Mouse (Mus musculus) midbrain, embryonic 10.5 days (tissue): ENCODE measurements around the gene Vax1. TPM values are rescaled to one million over a fixed set of nuclear protein-coding genes. Genes with fewer than 3 reads are reported as not detected.

Source experiments
- DNase-seq: peaks from one replicate; pipeline ENCODE4 v3.0.0-alpha.2; 2017; ENCODE audit warnings: low spot score
- H3K27ac ChIP-seq: fragments of 300-500 bp; sonication (generic); replicated peaks from 2 replicates; pipeline ENCODE4 v1.5.1; 2016; ENCODE audit warnings: mild to moderate bottlenecking
- H3K27me3 ChIP-seq: fragments of 300-500 bp; sonication (generic); 2 replicates; pipeline ENCODE4 v1.6.1; 2016; ENCODE audit warnings: low read depth, mild to moderate bottlenecking; ENCODE audit not compliant: poor library complexity, severe bottlenecking
- H3K36me3 ChIP-seq: fragments of 300-500 bp; sonication (generic); 2 replicates; pipeline ENCODE4 v1.6.1; 2016; ENCODE audit warnings: mild to moderate bottlenecking, moderate library complexity
- H3K4me1 ChIP-seq: fragments of 300-500 bp; sonication (generic); 2 replicates; pipeline ENCODE4 v1.6.1; 2016
- H3K4me3 ChIP-seq: fragments of 300-500 bp; sonication (generic); 2 replicates; pipeline ENCODE4 v1.5.1; 2016; ENCODE audit warnings: mild to moderate bottlenecking, moderate library complexity
- H3K9me3 ChIP-seq: fragments of 300-500 bp; sonication (generic); replicated peaks from 2 replicates; pipeline ENCODE4 v1.6.1; 2016; ENCODE audit warnings: mild to moderate bottlenecking
- WGBS: fragments of 180-500 bp; shearing (Covaris S2); methylation state at CpG from one replicate; pipeline ENCODE4 v1.1.7; 2016; 5-methylcytosine and 5-hydroxymethylcytosine counted together
- polyA plus RNA-seq: library from polyadenylated mRNA; unstranded; fragments of >200 nt; fragmentation: Nextera tagmentation; extraction: Ambion mirVana; gene quantifications from 2 replicates; pipeline ENCODE4 v1.2.1, GENCODE M21; 2016

Gene Vax1
- polyA plus RNA-seq = 0.11 TPM in 1 of 2 replicates, not detected in the other

- H3K4me1 ChIP-seq = peaks cover 49% of the 10 kb centered on the region
- WGBS = under 1% methylated on average over 54 of the region's 54 CpGs
- peak within 1 kb of the TSS; percentile 43 for H3K4me3 ChIP-seq
- no peaks in the 10 kb centered on the region for H3K36me3 ChIP-seq
- H3K27me3 ChIP-seq = peaks cover 100% of the 10 kb centered on the region
- peak within 1 kb of the TSS; percentile 61; the same call in 1 of the 2 replicates for H3K27ac ChIP-seq
- no peaks in the 10 kb centered on the region for H3K9me3 ChIP-seq
- DNase-seq = peak; percentile 61
These were observed at the start of gene Vax1 for GRCm38 (mm10) chr19:59169936-59170765. Vax1 (minus strand) TSS chr19:59170056.

DNA sequence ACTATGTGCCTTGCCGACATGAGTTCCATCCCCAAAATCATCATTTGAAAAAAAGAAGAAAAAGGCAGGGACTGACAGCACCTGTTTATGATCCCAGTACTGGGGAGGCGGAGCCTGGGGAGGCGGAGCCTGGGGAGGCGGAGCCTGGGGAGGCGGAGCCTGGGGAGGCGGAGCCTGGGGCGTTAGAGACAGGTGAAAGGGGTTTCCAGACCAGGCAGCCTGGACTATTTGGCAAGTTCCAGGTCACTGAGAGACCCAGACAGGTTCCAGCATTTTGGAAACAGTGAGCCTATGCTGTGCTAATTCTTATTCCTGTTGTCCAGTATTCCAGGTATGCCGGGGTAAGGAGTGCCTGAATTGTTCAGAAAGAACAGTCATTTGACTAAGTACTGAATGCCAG, 49.1 kb upstream of the Vax1 start, which contains the start of gene Kcnk18:
TSS of gene Kcnk18 (plus strand) at position 224 of the 400 bp plus-strand sequence.
- Histone ChIP-seq H3K27me3 (peaks cover 10% of the 10 kb centered on the region; the same call in 1 of the 2 replicates), H3K27ac (no peak within 1 kb of the TSS), H3K4me3 (no peak within 1 kb of the TSS), H3K4me1 (peaks cover 10% of the 10 kb centered on the region), H3K36me3 (no peaks in the 10 kb centered on the region), H3K9me3 (no peaks in the 10 kb centered on the region)
- no peak for DNase-seq
- WGBS = 85% methylated on average over 8 of the region's 8 CpGs

DNA sequence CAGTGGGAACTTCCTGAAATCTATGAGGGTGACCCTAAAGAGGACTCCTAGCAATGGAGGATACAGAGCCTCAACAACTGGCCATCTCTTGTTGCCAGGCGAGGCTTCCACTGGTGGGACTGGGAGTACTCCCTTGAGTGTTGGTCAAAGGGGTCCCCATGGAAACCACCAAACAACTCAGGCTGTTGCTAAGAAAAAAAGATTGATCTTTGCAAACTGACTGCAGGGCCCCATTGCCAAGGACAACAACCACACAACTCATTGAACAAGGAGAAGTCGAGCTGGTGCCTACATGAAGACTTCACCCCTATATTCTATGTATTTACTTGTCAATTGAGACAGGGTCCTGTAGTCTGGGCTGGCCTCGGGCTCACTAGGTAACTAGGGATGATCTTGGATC, 47.0 kb upstream of the Vax1 start:
- H3K36me3 ChIP-seq = no peaks in the 10 kb centered on the region
- WGBS = 76% methylated on average over 3 of the region's 3 CpGs
- H3K4me3 ChIP-seq = no peak overlapping the region
- peaks cover 10% of the 10 kb centered on the region; the same call in 1 of the 2 replicates for H3K27me3 ChIP-seq
- no peaks in the 10 kb centered on the region for H3K9me3 ChIP-seq
- H3K27ac ChIP-seq = no peak overlapping the region
- no peak for DNase-seq
- H3K4me1 ChIP-seq = peaks cover 10% of the 10 kb centered on the region

DNA sequence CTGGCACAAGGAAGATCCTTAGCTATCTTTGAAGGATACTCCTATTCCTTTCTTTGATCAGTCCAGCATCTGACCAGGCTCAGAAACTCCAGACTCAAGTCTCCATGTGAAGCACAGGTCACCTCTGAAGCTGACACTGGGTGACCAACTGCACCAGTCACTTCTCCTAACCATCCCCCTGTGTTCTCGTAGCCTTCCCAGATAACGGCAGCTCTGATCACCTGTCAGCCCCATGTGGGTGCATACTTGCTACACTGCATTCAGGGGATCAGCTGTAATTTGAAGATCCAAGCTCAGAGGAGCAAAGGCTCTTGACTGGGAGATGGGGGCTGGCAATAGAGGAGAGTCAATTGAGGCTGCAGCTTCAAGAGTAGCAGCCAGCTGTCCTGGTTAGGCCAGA, 39.1 kb upstream of the Vax1 start:
- no peak overlapping the region for H3K4me3 ChIP-seq
- 60% methylated on average over 2 of the region's 2 CpGs for WGBS
- H3K27ac ChIP-seq = no peak overlapping the region
- H3K9me3 ChIP-seq = no peaks in the 10 kb centered on the region
- H3K4me1 ChIP-seq = no peaks in the 10 kb centered on the region
- no peak for DNase-seq
- H3K27me3 ChIP-seq = peaks cover 12% of the 10 kb centered on the region
- H3K36me3 ChIP-seq = no peaks in the 10 kb centered on the region

GRCm38 (mm10) chr19:59208475-59208874, 38.6 kb upstream of the Vax1 start:
- Histone ChIP-seq H3K4me3 (no peak overlapping the region), H3K4me1 (no peaks in the 10 kb centered on the region), H3K27ac (no peak overlapping the region), H3K27me3 (peaks cover 12% of the 10 kb centered on the region), H3K36me3 (no peaks in the 10 kb centered on the region), H3K9me3 (no peaks in the 10 kb centered on the region)
- DNase-seq = peak; percentile 71
- 23% methylated on average over 5 of the region's 5 CpGs for WGBS

DNA sequence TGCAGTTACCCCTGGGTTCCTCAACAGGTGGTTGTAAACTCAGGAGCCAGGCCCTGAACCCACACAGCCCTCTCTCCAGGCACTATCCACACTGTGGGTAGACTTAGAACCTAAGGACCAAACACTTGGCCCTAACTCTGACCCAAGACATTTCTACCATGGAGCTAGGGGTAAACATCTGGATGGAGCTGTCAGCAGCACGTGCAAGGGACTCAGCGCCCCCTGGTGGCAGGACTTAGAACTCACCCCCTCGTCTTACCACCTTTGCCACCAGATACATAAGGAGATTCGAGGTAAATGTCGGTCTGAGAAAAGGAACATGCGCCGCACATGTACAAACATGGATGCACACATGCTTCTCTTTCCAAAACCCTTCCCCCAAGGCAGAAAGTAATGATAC, 28.3 kb upstream of the Vax1 start:
- WGBS = 43% methylated on average over 7 of the region's 7 CpGs
- Histone ChIP-seq H3K9me3 (peaks cover 17% of the 10 kb centered on the region), H3K27me3 (peaks cover 58% of the 10 kb centered on the region), H3K4me1 (peaks cover 10% of the 10 kb centered on the region), H3K4me3 (no peak overlapping the region), H3K27ac (no peak overlapping the region), H3K36me3 (no peaks in the 10 kb centered on the region)
- DNase-seq = peak; percentile 63

GRCm38 (mm10) chr19:59196111-59196666, 26.3 kb upstream of the Vax1 start:
- Histone ChIP-seq H3K27me3 (peaks cover 77% of the 10 kb centered on the region), H3K27ac (no peak overlapping the region), H3K36me3 (no peaks in the 10 kb centered on the region), H3K9me3 (peaks cover 14% of the 10 kb centered on the region), H3K4me3 (no peak overlapping the region), H3K4me1 (peaks cover 10% of the 10 kb centered on the region)
- WGBS = 3% methylated on average over 15 of the region's 15 CpGs
- peak; percentile 67 for DNase-seq

- no peak overlapping the region for H3K4me3 ChIP-seq
- 7% methylated on average over 9 of the region's 9 CpGs for WGBS
- no peak overlapping the region for H3K27ac ChIP-seq
These were observed 25.4 kb upstream of the Vax1 start for GRCm38 (mm10) chr19:59195181-59195770.

DNA sequence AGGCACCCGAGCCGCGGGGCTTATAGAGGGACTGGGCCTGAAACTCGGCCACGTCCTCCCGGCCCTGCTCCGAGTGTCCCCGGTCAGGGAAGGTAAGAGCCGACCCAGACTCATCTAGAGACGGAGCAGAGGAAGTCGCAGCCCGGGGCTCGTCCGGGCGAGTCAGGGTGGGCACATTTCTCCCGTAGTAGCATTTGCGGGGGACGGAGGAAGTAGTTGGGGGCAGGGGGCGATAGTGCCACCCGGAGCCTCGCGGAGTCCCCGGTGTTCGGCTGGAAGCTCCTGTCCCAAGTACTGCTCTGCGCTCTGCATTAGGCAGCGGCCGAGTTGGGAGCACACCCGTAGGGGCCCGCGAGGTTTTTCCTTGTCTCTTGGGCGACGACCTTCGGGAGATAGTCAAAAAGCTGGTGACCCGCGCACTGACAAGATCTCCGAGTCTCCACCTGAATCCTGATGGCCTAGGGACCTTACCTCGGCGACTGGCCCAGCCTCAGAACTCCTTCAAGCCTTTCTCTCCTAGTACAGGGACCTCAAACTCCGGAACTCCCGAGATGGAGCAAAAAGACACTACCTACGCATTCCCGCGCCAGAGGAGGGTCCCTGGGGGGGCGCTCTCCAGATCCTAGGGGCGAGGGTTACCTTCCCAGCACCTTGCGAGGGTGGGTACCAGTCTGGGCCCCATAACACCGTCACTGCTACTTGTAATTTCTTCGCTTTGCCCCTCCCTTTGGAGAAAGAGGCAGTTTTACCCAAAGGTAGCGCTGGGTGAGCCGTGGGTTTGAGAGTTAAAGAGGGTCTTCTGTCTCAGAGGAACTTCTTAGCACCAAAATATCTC, 24.3 kb upstream of the Vax1 start:
- WGBS = 1% methylated on average over 50 of the region's 50 CpGs
- H3K4me1 ChIP-seq = peaks cover 10% of the 10 kb centered on the region
- no peak overlapping the region for H3K27ac ChIP-seq
- peaks cover 3% of the 10 kb centered on the region; the same call in 1 of the 2 replicates for H3K9me3 ChIP-seq
- no peaks in the 10 kb centered on the region for H3K36me3 ChIP-seq
- peaks cover 97% of the 10 kb centered on the region for H3K27me3 ChIP-seq
- peak; percentile 67 for DNase-seq
- H3K4me3 ChIP-seq = peak overlapping the region; percentile 29

More at GRCm38 (mm10) chr19:59195181-59195770, 25.4 kb upstream of the Vax1 start:
- Histone ChIP-seq H3K9me3 (peaks cover 10% of the 10 kb centered on the region), H3K27me3 (peaks cover 86% of the 10 kb centered on the region), H3K4me1 (peaks cover 10% of the 10 kb centered on the region), H3K36me3 (no peaks in the 10 kb centered on the region)
- DNase-seq = no peak

GRCm38 (mm10) chr19:59193456-59193855, 23.6 kb upstream of the Vax1 start:
- Histone ChIP-seq H3K4me1 (peaks cover 10% of the 10 kb centered on the region), H3K27me3 (peaks cover 100% of the 10 kb centered on the region), H3K27ac (no peak overlapping the region), H3K36me3 (no peaks in the 10 kb centered on the region), H3K9me3 (no peaks in the 10 kb centered on the region), H3K4me3 (peak overlapping the region; percentile 29)
- WGBS = 2% methylated on average over 10 of the region's 10 CpGs
- DNase-seq = peak; percentile 29

- Histone ChIP-seq H3K4me3 (no peak overlapping the region), H3K36me3 (no peaks in the 10 kb centered on the region), H3K9me3 (no peaks in the 10 kb centered on the region), H3K27ac (no peak overlapping the region), H3K27me3 (peaks cover 100% of the 10 kb centered on the region), H3K4me1 (peaks cover 10% of the 10 kb centered on the region)
- no peak for DNase-seq
- 0% methylated on average over 2 of the region's 2 CpGs for WGBS
These were observed 22.6 kb upstream of the Vax1 start for GRCm38 (mm10) chr19:59192491-59192890.

DNA sequence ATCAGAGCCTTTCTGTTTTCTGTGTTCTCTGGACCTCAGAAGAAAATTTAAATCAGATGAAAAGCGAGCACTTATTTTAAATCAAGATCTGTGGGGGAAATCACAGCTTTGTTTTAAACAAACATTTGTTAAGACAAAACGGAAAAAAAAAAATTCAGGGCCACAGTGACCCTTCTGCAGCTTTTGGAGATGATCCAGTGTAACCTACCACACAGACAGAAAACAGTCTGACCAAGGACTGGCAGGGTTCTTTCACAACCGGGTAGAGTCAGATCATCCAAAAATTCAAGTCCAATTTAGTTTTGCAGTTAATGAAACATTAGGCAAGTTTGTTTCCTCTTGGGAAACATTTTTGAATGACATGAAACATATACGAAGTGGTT, 21.3 kb upstream of the Vax1 start:
- Histone ChIP-seq H3K27ac (no peak overlapping the region), H3K4me3 (no peak overlapping the region), H3K4me1 (peaks cover 7% of the 10 kb centered on the region), H3K27me3 (peaks cover 100% of the 10 kb centered on the region), H3K9me3 (no peaks in the 10 kb centered on the region), H3K36me3 (no peaks in the 10 kb centered on the region)
- no peak for DNase-seq
- 6% methylated on average over 4 of the region's 4 CpGs for WGBS
